Mouse (Mus musculus) hindbrain, embryonic 12.5 days (tissue): ENCODE measurements around the gene Gm973. TPM values are rescaled to one million over a fixed set of nuclear protein-coding genes. Genes with fewer than 3 reads are reported as not detected.

ENCODE experiments used
- ATAC-seq: fragments of 200-750 bp; cut with Nextera tagmentation; 2 replicates; pipeline ENCODE4 v1.8.0; 2017; ENCODE audit warnings: moderate TSS enrichment; ENCODE audit not compliant: low FRiP score
- H3K27ac ChIP-seq: fragments of 300-500 bp; sonication (generic); 2 replicates; pipeline ENCODE4 v1.5.1; 2016; ENCODE audit warnings: mild to moderate bottlenecking
- H3K27me3 ChIP-seq: fragments of 300-500 bp; sonication (generic); 2 replicates; pipeline ENCODE4 v1.6.1; 2016; ENCODE audit warnings: mild to moderate bottlenecking
- H3K36me3 ChIP-seq: fragments of 300-500 bp; sonication (generic); 2 replicates; pipeline ENCODE4 v1.6.1; 2016; ENCODE audit warnings: mild to moderate bottlenecking
- H3K4me1 ChIP-seq: fragments of 300-500 bp; sonication (generic); 2 replicates; pipeline ENCODE4 v1.6.1; 2016
- H3K4me2 ChIP-seq: fragments of 300-500 bp; sonication (generic); replicated peaks from 2 replicates; pipeline ENCODE4 v1.6.1; 2016; ENCODE audit warnings: mild to moderate bottlenecking
- H3K4me3 ChIP-seq: fragments of 300-500 bp; sonication (generic); 2 replicates; pipeline ENCODE4 v1.5.1; 2016; ENCODE audit warnings: mild to moderate bottlenecking
- H3K9ac ChIP-seq: fragments of 300-500 bp; sonication (generic); 2 replicates; pipeline ENCODE4 v1.6.1; 2016; ENCODE audit warnings: mild to moderate bottlenecking, moderate library complexity
- H3K9me3 ChIP-seq: fragments of 300-500 bp; sonication (generic); replicated peaks from 2 replicates; pipeline ENCODE4 v1.6.1; 2016; ENCODE audit warnings: mild to moderate bottlenecking
- WGBS: fragments of 180-500 bp; shearing (Covaris S2); methylation state at CpG from one replicate; pipeline ENCODE4 v1.1.7; 2016; 5-methylcytosine and 5-hydroxymethylcytosine counted together
- polyA plus RNA-seq: library from polyadenylated mRNA; unstranded; fragments of >200 nt; fragmentation: Nextera tagmentation; extraction: Ambion mirVana; gene quantifications from 2 replicates; pipeline ENCODE4 v1.2.1, GENCODE M21; 2016

The Gm973 gene
- polyA plus RNA-seq, 1 experiment from 2014 or later = 6.0 TPM

DNA sequence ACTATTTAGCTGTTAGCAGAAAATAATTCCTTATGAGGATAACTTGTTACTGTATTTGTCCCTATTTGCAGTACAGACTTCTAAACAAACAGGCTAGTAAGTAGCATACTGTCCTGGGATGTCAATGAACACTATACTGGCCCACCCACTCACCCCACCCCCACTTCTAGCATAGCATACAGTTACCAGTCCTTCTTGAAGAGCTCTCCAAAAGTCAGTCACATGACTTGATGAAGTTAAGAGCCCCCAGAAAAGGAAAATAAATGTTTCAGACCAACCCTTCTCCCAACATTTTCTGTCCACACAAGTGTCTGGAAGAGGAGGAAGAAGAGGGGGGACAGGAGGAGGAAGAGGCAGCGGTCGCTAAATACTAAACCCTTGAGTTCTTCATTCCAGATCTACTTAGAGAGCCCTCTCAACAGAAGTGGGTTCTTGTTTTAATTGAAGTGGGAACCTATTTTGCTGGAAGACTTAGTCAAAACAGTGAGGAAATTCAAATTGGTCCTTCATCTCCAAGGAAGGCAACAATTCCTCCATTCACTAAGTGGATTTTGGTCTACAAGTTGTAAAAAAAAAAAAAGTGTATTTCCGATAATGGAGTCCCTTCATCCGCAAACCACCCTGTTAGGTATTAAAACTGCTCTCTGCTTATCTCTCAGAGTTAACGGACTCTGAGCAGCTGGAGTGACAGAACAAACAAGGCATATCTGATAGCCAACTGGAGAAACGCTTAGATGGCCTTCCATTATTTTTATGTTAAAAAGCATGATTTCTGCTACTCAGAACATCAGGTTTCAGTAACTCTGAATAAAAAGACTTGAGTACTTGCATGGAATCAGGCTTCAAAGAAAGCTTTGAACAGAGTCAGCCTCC is 18.1 kb upstream of the Gm973 start:
- no peaks in the 10 kb centered on the region for H3K27me3 ChIP-seq
- H3K27ac ChIP-seq = no peak overlapping the region
- no peak for ATAC-seq
- no peaks in the 10 kb centered on the region for H3K4me1 ChIP-seq
- no peak overlapping the region for H3K4me2 ChIP-seq
- no peaks in the 10 kb centered on the region for H3K36me3 ChIP-seq
- 81% methylated on average over 6 of the region's 6 CpGs for WGBS
- H3K4me3 ChIP-seq = no peak overlapping the region
- no peak overlapping the region for H3K9ac ChIP-seq
- no peaks in the 10 kb centered on the region for H3K9me3 ChIP-seq

- WGBS = 87% methylated on average over 3 of the region's 3 CpGs
- no peaks in the 10 kb centered on the region for H3K4me1 ChIP-seq
- no peaks in the 10 kb centered on the region for H3K27me3 ChIP-seq
- H3K4me3 ChIP-seq = no peak overlapping the region
- H3K4me2 ChIP-seq = no peak overlapping the region
- no peak overlapping the region for H3K27ac ChIP-seq
- no peak for ATAC-seq
- no peaks in the 10 kb centered on the region for H3K36me3 ChIP-seq
- H3K9me3 ChIP-seq = no peaks in the 10 kb centered on the region
- H3K9ac ChIP-seq = no peak overlapping the region
Observed at GRCm38 (mm10) chr1:59499327-59499726, 16.7 kb upstream of the Gm973 start.

GRCm38 (mm10) chr1:59502355-59502754 is 13.7 kb upstream of the Gm973 start:
- 57% methylated on average over 2 of the region's 2 CpGs for WGBS
- no peak overlapping the region for H3K27ac ChIP-seq
- no peak for ATAC-seq
- no peak overlapping the region for H3K4me3 ChIP-seq
- no peaks in the 10 kb centered on the region for H3K36me3 ChIP-seq
- H3K9ac ChIP-seq = no peak overlapping the region
- H3K4me2 ChIP-seq = no peak overlapping the region
- H3K27me3 ChIP-seq = no peaks in the 10 kb centered on the region
- no peaks in the 10 kb centered on the region for H3K9me3 ChIP-seq
- H3K4me1 ChIP-seq = no peaks in the 10 kb centered on the region

DNA sequence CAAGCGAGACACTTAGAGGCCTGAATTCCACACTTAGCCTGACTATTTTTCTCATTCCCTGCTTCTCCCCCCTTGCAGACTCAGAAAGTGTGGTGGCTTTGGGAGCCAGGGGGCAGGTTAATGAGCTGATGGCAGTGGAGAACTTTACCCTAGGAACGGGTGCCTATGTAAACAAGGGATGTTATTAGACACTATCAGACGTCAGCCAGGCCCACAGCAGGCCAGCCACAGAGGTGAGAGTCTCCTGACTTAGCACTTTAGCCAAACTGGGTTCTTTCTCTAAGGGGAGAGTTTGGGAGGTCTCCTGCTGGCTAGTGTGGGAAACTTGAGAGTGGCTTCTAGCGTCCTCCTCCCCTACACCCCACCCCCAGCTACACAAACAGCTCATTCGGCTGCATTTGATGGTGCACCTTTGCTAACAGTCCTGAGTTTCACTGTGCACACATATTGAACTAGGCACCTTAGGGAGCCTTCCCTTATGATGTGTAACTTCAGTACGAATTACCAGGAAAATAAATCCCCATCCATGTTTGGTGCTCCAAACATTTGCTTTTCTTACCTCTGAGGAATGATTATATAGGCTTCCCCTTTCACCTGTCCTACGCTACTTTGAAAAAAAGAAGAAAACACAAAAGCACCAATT is 12.3 kb upstream of the Gm973 start:
- Histone ChIP-seq H3K36me3 (no peaks in the 10 kb centered on the region), H3K9me3 (no peaks in the 10 kb centered on the region), H3K4me3 (no peak overlapping the region), H3K4me1 (peaks cover 8% of the 10 kb centered on the region), H3K4me2 (no peak overlapping the region), H3K9ac (no peak overlapping the region), H3K27me3 (no peaks in the 10 kb centered on the region), H3K27ac (no peak overlapping the region)
- 55% methylated on average over 7 of the region's 7 CpGs for WGBS
- ATAC-seq = no peak

GRCm38 (mm10) chr1:59504302-59504700 is 11.8 kb upstream of the Gm973 start:
- H3K4me2 ChIP-seq = no peak overlapping the region

GRCm38 (mm10) chr1:59508463-59509139 is 7.5 kb upstream of the Gm973 start:
- Histone ChIP-seq H3K4me2 (no peak overlapping the region; the same call in 1 of the 2 replicates), H3K27me3 (no peaks in the 10 kb centered on the region), H3K36me3 (no peaks in the 10 kb centered on the region), H3K4me3 (no peak overlapping the region), H3K4me1 (peaks cover 9% of the 10 kb centered on the region), H3K9ac (no peak overlapping the region), H3K9me3 (no peaks in the 10 kb centered on the region), H3K27ac (no peak overlapping the region)
- WGBS = 29% methylated on average over 17 of the region's 17 CpGs
- ATAC-seq = no peak

More at GRCm38 (mm10) chr1:59504302-59504700, 11.8 kb upstream of the Gm973 start:
- Histone ChIP-seq H3K27me3 (no peaks in the 10 kb centered on the region), H3K4me3 (no peak overlapping the region), H3K27ac (no peak overlapping the region), H3K4me1 (peaks cover 9% of the 10 kb centered on the region), H3K9ac (no peak overlapping the region), H3K9me3 (no peaks in the 10 kb centered on the region), H3K36me3 (no peaks in the 10 kb centered on the region)
- no peak for ATAC-seq
- 69% methylated on average over 2 of the region's 2 CpGs for WGBS

GRCm38 (mm10) chr1:59511566-59512270 is 4.3 kb upstream of the Gm973 start:
- Histone ChIP-seq H3K9ac (no peak overlapping the region), H3K9me3 (no peaks in the 10 kb centered on the region), H3K27me3 (no peaks in the 10 kb centered on the region), H3K27ac (no peak overlapping the region), H3K36me3 (no peaks in the 10 kb centered on the region), H3K4me3 (no peak overlapping the region), H3K4me1 (peaks cover 19% of the 10 kb centered on the region), H3K4me2 (no peak overlapping the region)
- no peak for ATAC-seq
- WGBS = 72% methylated on average over 9 of the region's 9 CpGs

DNA sequence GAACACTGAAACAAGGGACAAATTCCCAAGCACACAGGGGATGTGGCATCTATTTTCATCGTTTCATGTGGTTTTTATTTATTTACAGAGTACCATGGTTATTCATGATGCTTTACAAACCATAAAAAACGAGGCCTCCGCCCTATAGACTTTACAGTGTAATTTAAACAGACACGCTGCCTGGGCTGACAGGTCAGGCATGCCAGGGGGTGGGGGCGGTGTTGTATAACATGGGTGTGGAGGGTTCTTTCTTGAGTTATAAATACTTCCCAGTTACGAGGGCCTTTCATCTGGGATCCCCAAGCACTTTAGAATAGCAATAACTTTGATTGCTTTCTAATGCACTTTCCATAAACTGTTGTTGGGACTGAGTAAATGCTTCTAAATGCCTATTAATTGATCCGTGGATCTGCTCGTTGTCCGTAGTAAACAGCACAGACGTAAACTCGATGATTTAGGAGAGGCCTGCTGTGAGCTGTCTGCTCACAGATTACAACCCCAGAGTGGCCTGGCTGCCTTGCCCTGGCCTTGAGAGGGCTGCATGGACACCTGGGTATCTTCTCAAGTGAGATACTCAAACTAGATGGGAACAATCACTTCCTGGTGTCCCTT is 4.3 kb downstream of the Gm973 start:
- no peak for ATAC-seq
- 50% methylated on average over 11 of the region's 11 CpGs for WGBS
- H3K4me1 ChIP-seq = peaks cover 46% of the 10 kb centered on the region
- H3K4me2 ChIP-seq = no peak overlapping the region
- no peaks in the 10 kb centered on the region for H3K27me3 ChIP-seq
- H3K4me3 ChIP-seq = no peak overlapping the region
- no peak overlapping the region for H3K9ac ChIP-seq
- no peaks in the 10 kb centered on the region for H3K36me3 ChIP-seq
- H3K9me3 ChIP-seq = no peaks in the 10 kb centered on the region
- H3K27ac ChIP-seq = no peak overlapping the region

DNA sequence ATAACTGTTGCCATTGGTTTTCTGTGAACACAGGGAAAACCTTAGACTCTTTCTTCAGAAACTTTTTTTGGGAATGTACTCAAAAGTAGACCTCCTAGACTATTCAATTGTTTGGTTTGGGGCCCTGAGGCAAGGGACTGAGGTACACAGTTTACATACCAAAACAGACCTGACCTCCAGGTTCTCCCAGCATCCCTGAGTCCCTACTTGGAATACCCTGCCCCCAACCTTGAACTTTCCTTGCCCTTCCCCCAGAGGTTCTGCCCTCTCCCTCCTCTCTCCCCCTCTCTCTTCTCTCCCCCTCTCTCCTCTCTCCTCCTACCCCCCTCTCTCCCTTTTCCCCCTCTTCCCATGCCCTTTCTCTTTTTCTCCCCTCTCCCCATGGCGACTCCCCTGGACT is 6.4 kb downstream of the Gm973 start:
- Histone ChIP-seq H3K9ac (no peak overlapping the region), H3K36me3 (no peaks in the 10 kb centered on the region), H3K4me2 (no peak overlapping the region), H3K4me3 (no peak overlapping the region), H3K27ac (no peak overlapping the region), H3K9me3 (no peaks in the 10 kb centered on the region), H3K4me1 (peaks cover 31% of the 10 kb centered on the region), H3K27me3 (no peaks in the 10 kb centered on the region)
- no CpG with 5 or more reads among the region's 1 CpGs for WGBS
- ATAC-seq = no peak

- Histone ChIP-seq H3K36me3 (no peaks in the 10 kb centered on the region), H3K27me3 (no peaks in the 10 kb centered on the region), H3K27ac (peak overlapping the region; percentile 25), H3K9ac (no peak overlapping the region), H3K4me2 (no peak overlapping the region), H3K4me1 (peaks cover 31% of the 10 kb centered on the region), H3K4me3 (no peak overlapping the region), H3K9me3 (no peaks in the 10 kb centered on the region)
- ATAC-seq = peak; percentile 27; the same call in 1 of the 2 replicates
- 34% methylated on average over 5 of the region's 5 CpGs for WGBS
Observed at GRCm38 (mm10) chr1:59523378-59523958, 7.4 kb downstream of the Gm973 start.

DNA sequence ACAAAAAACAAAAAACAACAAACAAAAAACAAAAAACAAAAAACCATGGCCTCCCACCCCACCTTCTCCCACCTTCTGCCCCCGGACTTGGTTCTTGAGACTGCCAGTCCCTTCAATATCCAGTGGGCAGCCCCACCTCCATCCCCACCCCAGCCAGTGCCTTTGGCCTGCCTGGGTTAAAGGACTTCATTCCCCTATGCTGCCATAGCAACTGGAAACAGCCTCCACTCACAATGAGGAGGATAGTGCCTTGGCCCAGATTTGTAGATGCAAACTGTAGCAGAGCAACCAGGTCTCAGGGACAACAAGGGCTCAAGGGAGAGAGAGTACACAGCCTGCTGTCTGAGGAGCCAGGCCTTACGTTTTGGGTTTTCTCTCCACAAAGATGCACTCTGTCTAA is 8.0 kb downstream of the Gm973 start:
- peak; percentile 71 for ATAC-seq
- Histone ChIP-seq H3K27me3 (no peaks in the 10 kb centered on the region), H3K9ac (no peak overlapping the region; the same call in 1 of the 2 replicates), H3K4me1 (peaks cover 28% of the 10 kb centered on the region), H3K36me3 (no peaks in the 10 kb centered on the region), H3K4me3 (no peak overlapping the region), H3K27ac (peak overlapping the region; percentile 25), H3K9me3 (no peaks in the 10 kb centered on the region), H3K4me2 (no peak overlapping the region)
- WGBS = 21% methylated on average over 2 of the region's 2 CpGs
